Mouse (Mus musculus): ENCODE measurements around the gene Faah. TPM values are rescaled to one million over a fixed set of nuclear protein-coding genes. Genes with fewer than 3 reads are reported as not detected.
A peak's percentile ranks its signal among the peaks of the same experiment; 100 is the strongest.

The Faah gene
- total RNA-seq, 2 experiments from 2014 or later = 9.8 to 13.8 TPM

GRCm38 (mm10) chr4:116000671-116001070 lies 17.1 kb downstream of the Faah start:
- no peak for DNase-seq

- DNase-seq = no peak
These were observed 21.0 kb downstream of the Faah start for GRCm38 (mm10) chr4:115996729-115997128.

DNA sequence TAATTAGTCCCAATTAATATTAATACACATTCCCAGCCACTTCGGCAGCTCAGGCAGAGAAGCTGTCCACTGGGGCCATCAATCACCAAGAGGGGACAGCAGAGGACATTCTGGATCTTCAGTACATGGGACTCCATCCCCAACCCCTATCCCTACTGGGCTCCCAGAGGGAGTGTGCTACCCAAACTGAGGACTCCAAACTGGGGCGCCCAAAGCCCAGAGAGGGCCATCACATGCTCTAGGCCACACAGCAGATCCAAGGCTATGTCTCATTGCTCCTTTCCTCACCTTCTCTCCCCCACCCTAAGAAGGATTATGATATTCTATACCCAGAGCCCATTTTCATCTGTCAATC lies 22.4 kb downstream of the Faah start:
- no peak for DNase-seq

GRCm38 (mm10) chr4:115994662-115995375 lies 22.9 kb downstream of the Faah start:
- DNase-seq = no peak

GRCm38 (mm10) chr4:115989382-115989781 lies 28.3 kb downstream of the Faah start:
- DNase-seq = no peak

GRCm38 (mm10) chr4:115987858-115988530 lies 29.7 kb downstream of the Faah start:
- DNase-seq = no peak

DNA sequence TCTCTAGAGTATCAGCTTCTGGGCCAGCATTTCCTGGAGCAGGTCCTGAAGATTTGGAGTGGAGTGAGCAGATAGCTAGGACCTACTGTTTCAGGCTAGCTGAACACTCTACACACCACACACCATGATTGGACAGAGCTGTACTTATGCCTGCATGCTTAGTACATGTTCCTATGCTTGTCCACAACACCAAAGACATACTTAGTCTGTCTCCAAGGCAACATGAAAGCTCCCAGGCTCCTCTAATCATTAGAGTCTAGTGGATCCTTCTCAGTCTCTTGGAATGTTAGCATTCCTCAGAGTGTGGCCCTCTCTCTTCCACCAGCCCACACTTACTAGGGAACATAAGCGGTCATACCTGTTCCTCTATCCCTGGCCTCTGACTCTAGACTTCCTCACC lies 30.3 kb downstream of the Faah start:
- no peak for DNase-seq

DNA sequence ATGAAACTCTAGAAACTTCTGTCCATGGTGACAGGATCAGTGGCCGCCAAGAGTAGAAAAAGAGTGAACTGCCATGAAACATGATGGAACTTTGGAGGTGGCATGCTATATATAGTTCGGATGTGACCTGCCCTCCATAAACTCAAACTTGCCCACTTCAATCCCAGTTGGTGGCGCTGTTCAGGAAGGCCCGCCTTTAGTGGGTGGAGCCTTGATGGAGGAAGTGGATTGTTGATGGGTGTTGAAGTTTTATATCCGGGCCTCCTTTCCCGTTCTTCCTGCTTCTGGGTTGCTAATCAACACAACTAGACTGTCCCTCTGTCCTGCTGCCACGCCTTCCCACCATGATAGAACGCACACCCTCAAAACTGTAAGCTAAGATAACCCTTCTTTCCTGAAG lies 32.8 kb downstream of the Faah start:
- DNase-seq = no peak

DNA sequence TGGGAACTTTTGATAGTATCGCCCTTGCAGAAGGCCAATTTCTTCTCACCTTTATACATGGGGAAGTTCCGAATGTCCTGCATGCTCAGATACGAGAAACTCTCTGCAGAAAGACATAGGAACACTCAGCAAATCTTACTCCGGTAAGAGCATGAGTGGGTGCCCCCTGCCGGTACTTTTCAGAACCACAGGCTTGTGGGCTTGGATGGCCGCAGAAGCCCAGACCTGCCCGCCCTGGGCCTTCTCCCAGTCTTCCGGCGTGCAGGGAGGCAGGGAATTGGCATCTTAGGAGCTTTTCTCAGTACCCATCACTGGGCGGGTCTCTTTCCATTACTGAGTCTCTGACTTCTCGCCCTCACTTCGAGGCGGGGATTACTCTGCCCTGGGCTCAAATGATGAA lies 33.6 kb downstream of the Faah start:
- peak; percentile 93 for DNase-seq

DNA sequence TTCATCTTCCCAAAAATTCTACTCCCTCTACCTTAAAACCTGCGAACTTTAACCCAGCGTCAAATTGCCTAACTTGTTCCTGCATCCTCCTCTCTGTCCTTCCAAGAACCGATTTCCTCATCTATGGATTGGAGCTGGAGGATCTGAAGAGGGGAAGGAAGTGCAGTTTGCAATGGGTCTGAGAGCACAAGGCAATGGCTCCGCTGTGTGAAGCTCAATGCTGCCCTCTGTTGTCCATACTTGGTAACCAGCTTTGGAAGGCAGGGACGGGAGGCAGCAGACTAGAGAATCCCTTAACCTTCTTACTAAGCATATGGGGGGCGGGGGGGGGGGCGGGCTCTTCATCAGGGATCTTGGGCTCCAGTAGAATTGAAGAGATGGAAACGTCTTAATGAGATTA lies 37.0 kb downstream of the Faah start:
- peak; percentile 80 for DNase-seq

- DNase-seq = no peak
These were observed 38.3 kb downstream of the Faah start for GRCm38 (mm10) chr4:115979437-115979836.

GRCm38 (mm10) chr4:115978911-115979310 lies 38.8 kb downstream of the Faah start:
- no peak for DNase-seq

GRCm38 (mm10) chr4:115972543-115972942 lies 45.2 kb downstream of the Faah start:
- DNase-seq = no peak

DNA sequence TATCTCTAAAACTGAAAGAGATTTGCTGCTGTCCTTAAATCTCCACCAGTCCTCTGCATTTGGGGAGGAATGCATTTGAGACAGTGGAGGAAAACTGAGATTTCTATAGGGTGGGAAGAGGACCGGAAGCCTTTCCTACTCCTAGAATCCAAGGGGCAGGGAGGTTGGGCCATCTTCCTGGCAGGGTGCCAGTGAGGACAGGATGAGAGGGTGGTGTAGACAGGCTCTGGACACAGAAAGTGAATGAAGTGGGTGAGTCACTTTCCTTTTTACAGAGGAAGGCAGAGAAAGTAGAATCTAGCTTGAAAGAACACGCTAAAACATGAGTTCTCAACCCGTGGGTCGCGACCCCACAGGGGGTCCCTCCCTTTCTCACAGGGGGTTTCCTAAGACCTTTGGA lies 53.3 kb downstream of the Faah start:
- DNase-seq = peak; percentile 25

GRCm38 (mm10) chr4:115963751-115964150 lies 54.0 kb downstream of the Faah start:
- no peak for DNase-seq

DNA sequence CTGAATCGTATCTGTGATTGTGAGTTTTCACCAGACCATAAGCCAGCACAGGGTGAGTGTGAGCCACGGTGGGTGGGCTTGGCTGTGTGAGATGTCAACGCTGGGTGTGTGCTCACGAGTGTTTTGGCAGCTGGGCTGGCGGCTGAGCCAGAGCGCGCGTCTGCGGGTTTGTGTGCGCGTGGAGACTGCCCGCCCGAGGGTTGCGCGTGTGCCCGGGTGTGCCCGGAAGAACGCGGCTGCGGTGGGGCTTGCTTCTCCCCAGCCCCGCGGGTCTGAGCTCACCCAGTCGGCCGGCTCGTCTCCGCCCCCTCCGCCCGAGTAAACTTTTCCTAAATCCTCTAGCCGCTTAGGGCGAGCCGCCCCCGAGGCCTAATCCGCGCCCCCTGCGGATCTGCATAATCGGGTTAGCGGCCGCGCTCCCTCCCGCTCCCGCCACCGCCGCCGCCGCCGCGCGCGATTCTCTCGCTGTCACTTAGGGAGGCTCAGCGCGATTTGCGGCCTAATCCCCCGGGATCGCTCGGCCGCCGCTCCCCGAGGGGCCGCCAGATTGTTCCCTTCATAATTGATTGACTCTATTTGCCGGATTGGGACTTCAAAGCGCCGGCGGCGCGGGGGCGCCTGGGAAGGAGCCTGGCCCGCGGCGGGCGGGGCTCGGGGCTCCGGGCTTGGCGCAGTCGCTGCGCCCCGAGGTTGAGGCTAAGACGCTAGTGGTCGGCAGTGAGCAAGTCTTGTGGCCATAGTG lies 54.9 kb downstream of the Faah start:
- peak; percentile 54 for DNase-seq

DNA sequence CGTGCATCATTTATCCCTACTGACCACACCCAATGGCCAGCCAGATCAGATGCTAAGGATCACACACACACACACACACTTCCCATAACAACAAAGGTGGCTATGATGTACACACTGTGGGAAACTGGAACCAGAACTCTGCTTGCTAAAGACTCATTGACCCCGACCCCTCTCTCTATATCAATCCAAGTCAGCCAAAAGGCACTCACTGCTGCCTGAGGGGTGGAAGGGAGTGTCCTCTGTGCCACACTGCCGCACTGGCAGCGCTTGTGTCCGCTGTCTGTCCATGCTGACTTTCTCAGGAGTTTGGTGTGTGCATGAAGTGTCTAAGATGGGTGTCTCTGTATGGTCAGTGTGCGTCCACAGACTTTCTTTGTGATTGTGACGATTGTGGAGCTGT lies 55.7 kb downstream of the Faah start:
- DNase-seq = no peak

DNA sequence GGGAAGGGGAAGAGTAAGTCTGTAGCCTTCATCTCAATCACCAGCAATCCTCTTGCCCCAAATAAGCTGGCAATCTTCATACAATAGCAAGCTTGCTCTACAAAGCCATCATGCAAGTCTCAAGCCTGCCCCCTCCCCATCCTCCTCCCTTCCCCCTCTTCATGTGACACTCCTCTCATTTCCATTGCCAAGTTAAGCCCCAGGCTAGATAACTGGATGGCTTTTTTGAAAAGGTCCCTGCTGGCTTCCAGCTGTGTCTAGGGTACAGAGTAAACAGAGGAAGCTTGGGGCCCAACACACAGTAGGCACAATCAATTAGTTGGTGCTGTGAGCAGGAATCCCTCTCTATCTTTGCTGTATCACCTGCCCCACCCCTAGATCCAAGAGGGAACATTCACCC lies 58.2 kb downstream of the Faah start:
- DNase-seq = no peak

GRCm38 (mm10) chr4:115955494-115955775 lies 62.3 kb downstream of the Faah start:
- no peak for DNase-seq

GRCm38 (mm10) chr4:115954656-115955493 lies 62.9 kb downstream of the Faah start:
- no peak for DNase-seq

GRCm38 (mm10) chr4:115953559-115953958 lies 64.2 kb downstream of the Faah start:
- DNase-seq = no peak

DNA sequence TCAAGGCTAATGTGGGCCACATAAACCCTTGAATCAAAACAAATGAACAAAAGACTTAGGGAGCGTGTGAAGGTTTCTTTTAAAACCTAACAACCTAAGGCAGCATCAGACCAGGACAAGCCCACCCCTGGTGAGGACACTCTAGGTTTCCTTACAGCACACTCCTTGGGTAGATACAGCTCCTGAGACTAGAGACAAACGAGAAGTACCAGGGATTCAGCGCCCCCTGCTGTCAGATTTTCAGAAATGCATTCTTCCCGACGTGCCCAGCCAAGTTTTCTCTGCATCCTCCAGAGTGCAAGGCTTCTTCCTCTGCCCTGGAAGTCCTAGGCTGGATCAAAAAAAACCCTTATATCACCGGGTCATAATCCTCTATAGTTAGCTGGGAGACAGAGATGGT lies 65.0 kb downstream of the Faah start:
- DNase-seq = peak; percentile 71

Data from adrenal gland, postnatal 10 days (tissue).